Mouse (Mus musculus): ENCODE data around the gene Fgfr2. TPM values are rescaled to one million over a fixed set of nuclear protein-coding genes. Genes with fewer than 3 reads are reported as not detected.

The Fgfr2 gene
- polyA plus RNA-seq, 1 experiment: 3.0 TPM

- H3K4me1 ChIP-seq (ENCODE audit: control insufficient read depth, insufficient read depth, low read length): no peaks in the 10 kb centered on the region
- no peaks in the 10 kb centered on the region for H3K36me3 ChIP-seq (ENCODE audit: control insufficient read depth, insufficient read depth, low read length)
- no peak overlapping the region for H3K27ac ChIP-seq (ENCODE audit: control insufficient read depth, insufficient read depth, low read depth, low read length)
- H3K4me3 ChIP-seq (ENCODE audit: control insufficient read depth, low read depth, low read length): no peak overlapping the region
- H3K27me3 ChIP-seq (ENCODE audit: control insufficient read depth, insufficient read depth, low read length): no peaks in the 10 kb centered on the region
- TF ChIP-seq CTCF (IDR thresholded peaks at IDR 0.05; ENCODE audit: control insufficient read depth, insufficient read depth, insufficient replicate concordance, low read depth, low read length) (no peak), POLR2A (IDR thresholded peaks at IDR 0.05; ENCODE audit: control insufficient read depth, low read depth, low read length) (no peak)
Observed at GRCm38 (mm10) chr7:132410958-132411357, 712.2 kb downstream of the Fgfr2 start.

- TF ChIP-seq POLR2A (IDR thresholded peaks at IDR 0.05; ENCODE audit: control insufficient read depth, low read depth, low read length) (no peak), CTCF (IDR thresholded peaks at IDR 0.05; ENCODE audit: control insufficient read depth, insufficient read depth, insufficient replicate concordance, low read depth, low read length) (no peak)
- Histone ChIP-seq H3K36me3 (ENCODE audit: control insufficient read depth, insufficient read depth, low read length) (no peaks in the 10 kb centered on the region), H3K4me3 (ENCODE audit: control insufficient read depth, low read depth, low read length) (no peak overlapping the region), H3K27ac (ENCODE audit: control insufficient read depth, insufficient read depth, low read depth, low read length) (no peak overlapping the region), H3K4me1 (ENCODE audit: control insufficient read depth, insufficient read depth, low read length) (no peaks in the 10 kb centered on the region), H3K27me3 (ENCODE audit: control insufficient read depth, insufficient read depth, low read length) (no peaks in the 10 kb centered on the region)
Observed at GRCm38 (mm10) chr7:132409890-132410289, 713.3 kb downstream of the Fgfr2 start.

- no peak overlapping the region for H3K4me3 ChIP-seq (ENCODE audit: control insufficient read depth, low read depth, low read length)
- no peak overlapping the region for H3K27ac ChIP-seq (ENCODE audit: control insufficient read depth, insufficient read depth, low read depth, low read length)
- TF ChIP-seq POLR2A (IDR thresholded peaks at IDR 0.05; ENCODE audit: control insufficient read depth, low read depth, low read length): no peak
- no peak for TF ChIP-seq CTCF (IDR thresholded peaks at IDR 0.05; ENCODE audit: control insufficient read depth, insufficient read depth, insufficient replicate concordance, low read depth, low read length)
Observed at GRCm38 (mm10) chr7:132402377-132403084, 720.6 kb downstream of the Fgfr2 start.

GRCm38 (mm10) chr7:132398487-132398886, 724.7 kb downstream of the Fgfr2 start:
- no peaks in the 10 kb centered on the region for H3K27me3 ChIP-seq (ENCODE audit: control insufficient read depth, insufficient read depth, low read length)
- no peak overlapping the region for H3K4me3 ChIP-seq (ENCODE audit: control insufficient read depth, low read depth, low read length)
- no peaks in the 10 kb centered on the region for H3K36me3 ChIP-seq (ENCODE audit: control insufficient read depth, insufficient read depth, low read length)
- H3K27ac ChIP-seq (ENCODE audit: control insufficient read depth, insufficient read depth, low read depth, low read length): no peak overlapping the region
- TF ChIP-seq POLR2A (IDR thresholded peaks at IDR 0.05; ENCODE audit: control insufficient read depth, low read depth, low read length) (no peak), CTCF (IDR thresholded peaks at IDR 0.05; ENCODE audit: control insufficient read depth, insufficient read depth, insufficient replicate concordance, low read depth, low read length) (no peak)
- no peaks in the 10 kb centered on the region for H3K4me1 ChIP-seq (ENCODE audit: control insufficient read depth, insufficient read depth, low read length)

More at GRCm38 (mm10) chr7:132402377-132403084, 720.6 kb downstream of the Fgfr2 start:
- Histone ChIP-seq H3K36me3 (ENCODE audit: control insufficient read depth, insufficient read depth, low read length) (no peaks in the 10 kb centered on the region), H3K27me3 (ENCODE audit: control insufficient read depth, insufficient read depth, low read length) (no peaks in the 10 kb centered on the region), H3K4me1 (ENCODE audit: control insufficient read depth, insufficient read depth, low read length) (no peaks in the 10 kb centered on the region)

- no peak overlapping the region for H3K4me3 ChIP-seq (ENCODE audit: control insufficient read depth, low read depth, low read length)
- no peaks in the 10 kb centered on the region for H3K36me3 ChIP-seq (ENCODE audit: control insufficient read depth, insufficient read depth, low read length)
- H3K4me1 ChIP-seq (ENCODE audit: control insufficient read depth, insufficient read depth, low read length): no peaks in the 10 kb centered on the region
- TF ChIP-seq CTCF (IDR thresholded peaks at IDR 0.05; ENCODE audit: control insufficient read depth, insufficient read depth, insufficient replicate concordance, low read depth, low read length) (no peak), POLR2A (IDR thresholded peaks at IDR 0.05; ENCODE audit: control insufficient read depth, low read depth, low read length) (no peak)
- no peak overlapping the region for H3K27ac ChIP-seq (ENCODE audit: control insufficient read depth, insufficient read depth, low read depth, low read length)
- no peaks in the 10 kb centered on the region for H3K27me3 ChIP-seq (ENCODE audit: control insufficient read depth, insufficient read depth, low read length)
Observed at GRCm38 (mm10) chr7:132396661-132397322, 726.4 kb downstream of the Fgfr2 start.

GRCm38 (mm10) chr7:132393582-132394175, 729.5 kb downstream of the Fgfr2 start:
- no peak overlapping the region for H3K27ac ChIP-seq (ENCODE audit: control insufficient read depth, insufficient read depth, low read depth, low read length)
- no peaks in the 10 kb centered on the region for H3K4me1 ChIP-seq (ENCODE audit: control insufficient read depth, insufficient read depth, low read length)
- TF ChIP-seq POLR2A (IDR thresholded peaks at IDR 0.05; ENCODE audit: control insufficient read depth, low read depth, low read length): no peak
- no peak for TF ChIP-seq CTCF (IDR thresholded peaks at IDR 0.05; ENCODE audit: control insufficient read depth, insufficient read depth, insufficient replicate concordance, low read depth, low read length)
- H3K36me3 ChIP-seq (ENCODE audit: control insufficient read depth, insufficient read depth, low read length): no peaks in the 10 kb centered on the region
- no peaks in the 10 kb centered on the region for H3K27me3 ChIP-seq (ENCODE audit: control insufficient read depth, insufficient read depth, low read length)
- no peak overlapping the region for H3K4me3 ChIP-seq (ENCODE audit: control insufficient read depth, low read depth, low read length)

GRCm38 (mm10) chr7:132393014-132393406, 730.1 kb downstream of the Fgfr2 start:
- Histone ChIP-seq H3K4me3 (ENCODE audit: control insufficient read depth, low read depth, low read length) (no peak overlapping the region), H3K27ac (ENCODE audit: control insufficient read depth, insufficient read depth, low read depth, low read length) (no peak overlapping the region), H3K36me3 (ENCODE audit: control insufficient read depth, insufficient read depth, low read length) (no peaks in the 10 kb centered on the region), H3K27me3 (ENCODE audit: control insufficient read depth, insufficient read depth, low read length) (no peaks in the 10 kb centered on the region), H3K4me1 (ENCODE audit: control insufficient read depth, insufficient read depth, low read length) (no peaks in the 10 kb centered on the region)
- TF ChIP-seq CTCF (IDR thresholded peaks at IDR 0.05; ENCODE audit: control insufficient read depth, insufficient read depth, insufficient replicate concordance, low read depth, low read length): no peak
- no peak for TF ChIP-seq POLR2A (IDR thresholded peaks at IDR 0.05; ENCODE audit: control insufficient read depth, low read depth, low read length)
